Mouse (Mus musculus): ENCODE results near the gene Tsc1.

Gene Tsc1

GRCm38 (mm10) chr2:28727786-28728404 lies 86.9 kb downstream of the Tsc1 start:
- no peak for DNase-seq (ENCODE audit: low read depth, low spot score)

- no peak for DNase-seq (ENCODE audit: low read depth, low spot score)
Observed at GRCm38 (mm10) chr2:28730676-28731075, 89.6 kb downstream of the Tsc1 start.

GRCm38 (mm10) chr2:28737112-28737511 lies 96.1 kb downstream of the Tsc1 start:
- DNase-seq (ENCODE audit: low read depth, low spot score) = no peak

DNA sequence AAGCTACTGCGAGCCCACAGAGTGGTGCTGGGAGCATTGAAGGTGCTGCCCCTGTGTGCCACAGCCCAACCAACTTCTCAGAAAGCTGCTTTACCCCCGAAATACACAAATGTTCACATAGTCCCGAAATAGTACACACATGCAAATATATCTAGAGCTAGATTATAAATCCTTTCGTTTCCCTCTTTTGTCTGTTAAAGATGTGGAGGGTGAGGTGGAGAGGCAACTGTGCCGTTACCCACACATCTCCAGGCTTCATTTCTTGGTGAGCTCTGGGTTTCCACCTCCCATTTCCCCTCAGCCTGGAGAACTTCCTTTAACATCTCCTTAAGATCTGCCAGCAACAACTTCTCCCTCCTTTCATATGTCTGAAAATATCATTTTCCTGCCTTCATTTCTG lies 99.1 kb downstream of the Tsc1 start:
- DNase-seq (ENCODE audit: low read depth, low spot score) = no peak
